Mouse (Mus musculus) right cerebral cortex, postnatal 25 days (tissue): ENCODE data around the gene Ikzf1.

ENCODE experiments used
- DNase-seq: peaks from one replicate; pipeline ENCODE4 v3.0.0; 2022

Gene Ikzf1

GRCm38 (mm10) chr11:11690845-11691196 lies 6.0 kb downstream of the Ikzf1 start:
- no peak for DNase-seq

GRCm38 (mm10) chr11:11691324-11692058 lies 6.7 kb downstream of the Ikzf1 start:
- DNase-seq = no peak

- DNase-seq = no peak
Observed at GRCm38 (mm10) chr11:11692558-11693166, 7.9 kb downstream of the Ikzf1 start.

GRCm38 (mm10) chr11:11693446-11693845 lies 8.6 kb downstream of the Ikzf1 start:
- DNase-seq = no peak

GRCm38 (mm10) chr11:11694072-11694471 lies 9.3 kb downstream of the Ikzf1 start:
- no peak for DNase-seq

- DNase-seq = no peak
Observed at GRCm38 (mm10) chr11:11694472-11695177, 9.8 kb downstream of the Ikzf1 start.

- DNase-seq = no peak
Observed at GRCm38 (mm10) chr11:11695211-11695887, 10.5 kb downstream of the Ikzf1 start.

GRCm38 (mm10) chr11:11695907-11696306 lies 11.1 kb downstream of the Ikzf1 start:
- no peak for DNase-seq

GRCm38 (mm10) chr11:11696814-11697213 lies 12.0 kb downstream of the Ikzf1 start:
- DNase-seq = no peak

GRCm38 (mm10) chr11:11701378-11701777 lies 16.6 kb downstream of the Ikzf1 start:
- no peak for DNase-seq

- DNase-seq = no peak
Observed at GRCm38 (mm10) chr11:11703776-11704175, 19.0 kb downstream of the Ikzf1 start.

- DNase-seq = no peak
Observed at GRCm38 (mm10) chr11:11708154-11708719, 23.4 kb downstream of the Ikzf1 start.

GRCm38 (mm10) chr11:11709311-11709710 lies 24.5 kb downstream of the Ikzf1 start:
- DNase-seq = no peak

- no peak for DNase-seq
Observed at GRCm38 (mm10) chr11:11710718-11711117, 25.9 kb downstream of the Ikzf1 start.

GRCm38 (mm10) chr11:11711748-11712147 lies 26.9 kb downstream of the Ikzf1 start:
- DNase-seq = no peak

- no peak for DNase-seq
Observed at GRCm38 (mm10) chr11:11714676-11715075, 29.9 kb downstream of the Ikzf1 start.

GRCm38 (mm10) chr11:11715963-11716691 lies 31.3 kb downstream of the Ikzf1 start:
- DNase-seq = no peak

- no peak for DNase-seq
Observed at GRCm38 (mm10) chr11:11716692-11717037, 31.9 kb downstream of the Ikzf1 start.

GRCm38 (mm10) chr11:11717606-11718167 lies 32.9 kb downstream of the Ikzf1 start:
- DNase-seq = no peak

- DNase-seq = no peak
Observed at GRCm38 (mm10) chr11:11719748-11720147, 34.9 kb downstream of the Ikzf1 start.

GRCm38 (mm10) chr11:11725252-11725875 lies 40.6 kb downstream of the Ikzf1 start:
- DNase-seq = no peak
